Mouse (Mus musculus) adrenal gland, adult (tissue): Measurements from ENCODE around the gene Pygo1.

Experiments used
- DNase-seq, 2 experiments: peaks; one replicate each; pipeline ENCODE4 v3.0.0; 2022 to 2023; ENCODE audit warnings: low spot score in 1 of 2; ENCODE audit not compliant: inconsistent age in 2 of 2

The Pygo1 gene

GRCm38 (mm10) chr9:72931166-72931790, 5.8 kb downstream of the Pygo1 start:
- no peak for DNase-seq

- no peak for DNase-seq
Measured at GRCm38 (mm10) chr9:72935309-72935708, 9.9 kb downstream of the Pygo1 start.

GRCm38 (mm10) chr9:72936301-72936700, 10.9 kb downstream of the Pygo1 start:
- no peak for DNase-seq

- no peak for DNase-seq
Measured at GRCm38 (mm10) chr9:72943424-72943823, 18.0 kb downstream of the Pygo1 start.

- no peak for DNase-seq
Measured at GRCm38 (mm10) chr9:72944286-72944685, 18.8 kb downstream of the Pygo1 start.

- DNase-seq = no peak
Measured at GRCm38 (mm10) chr9:72947010-72947409, 21.6 kb downstream of the Pygo1 start.

GRCm38 (mm10) chr9:72949572-72949971, 24.1 kb downstream of the Pygo1 start:
- DNase-seq = no peak

GRCm38 (mm10) chr9:72954746-72955145, 29.3 kb downstream of the Pygo1 start:
- peak in 1 of 2 experiments; percentile 64 for DNase-seq

- DNase-seq = peak; percentile 44 to 68
Measured at GRCm38 (mm10) chr9:72955546-72955945, 30.1 kb downstream of the Pygo1 start.

GRCm38 (mm10) chr9:72958521-72959450, 33.3 kb downstream of the Pygo1 start, which contains the start of the genes Dyx1c1 and Gm44503:
Gene Dyx1c1 (plus strand): TSS chr9:72958785.
Gene Gm44503 (plus strand): TSS chr9:72958852.
- peak; percentile 84 to 93 for DNase-seq

- no peak for DNase-seq
Measured at GRCm38 (mm10) chr9:72961346-72961745, 35.9 kb downstream of the Pygo1 start.

GRCm38 (mm10) chr9:72961959-72962358, 36.5 kb downstream of the Pygo1 start:
- no peak for DNase-seq

GRCm38 (mm10) chr9:72968349-72969061, 43.1 kb downstream of the Pygo1 start:
- peak; percentile 65 to 88 for DNase-seq

GRCm38 (mm10) chr9:72969874-72970273, 44.4 kb downstream of the Pygo1 start:
- no peak for DNase-seq

- no peak for DNase-seq
Measured at GRCm38 (mm10) chr9:72972435-72972834, 47.0 kb downstream of the Pygo1 start.

- DNase-seq = no peak
Measured at GRCm38 (mm10) chr9:72972984-72973383, 47.5 kb downstream of the Pygo1 start.

GRCm38 (mm10) chr9:72974734-72975133, 49.3 kb downstream of the Pygo1 start:
- DNase-seq = no peak

- no peak for DNase-seq
Measured at GRCm38 (mm10) chr9:72975242-72975641, 49.8 kb downstream of the Pygo1 start.

- DNase-seq = no peak
Measured at GRCm38 (mm10) chr9:72983066-72983465, 57.6 kb downstream of the Pygo1 start.

GRCm38 (mm10) chr9:72985250-72986220, 60.1 kb downstream of the Pygo1 start, which contains the start of the genes Ccpg1os and Ccpg1:
Gene Ccpg1os (minus strand): TSS chr9:72985382.
Gene Ccpg1 (plus strand): TSS chr9:72985429.
- DNase-seq = peak; percentile 98
